Mouse (Mus musculus) left cerebral cortex, postnatal 25 days (tissue): ENCODE measurements at regions not wholly inside any gene's neighbourhood (a gene's known extent, or its start where the extent isn't known, plus 50 kb on each side); places are given as distances from the start of the nearest gene placed in this dataset.
"Not testable (repeated sequence)": the region's sequence is repeated elsewhere in the genome, so short reads cannot be mapped to it uniquely, and the experiment has no call there.

Experiments used
- DNase-seq, 2 experiments: peaks; one replicate each; pipeline ENCODE4 v3.0.0; 2022; ENCODE audit warnings: low spot score in 2 of 2, mixed read lengths in 1 of 2
- intact Hi-C: fragments of 180-260 bp; cut with DNase I; formaldehyde crosslinking; loops from one replicate; pipeline ENCODE4 v1.15.1; 2025

DNA sequence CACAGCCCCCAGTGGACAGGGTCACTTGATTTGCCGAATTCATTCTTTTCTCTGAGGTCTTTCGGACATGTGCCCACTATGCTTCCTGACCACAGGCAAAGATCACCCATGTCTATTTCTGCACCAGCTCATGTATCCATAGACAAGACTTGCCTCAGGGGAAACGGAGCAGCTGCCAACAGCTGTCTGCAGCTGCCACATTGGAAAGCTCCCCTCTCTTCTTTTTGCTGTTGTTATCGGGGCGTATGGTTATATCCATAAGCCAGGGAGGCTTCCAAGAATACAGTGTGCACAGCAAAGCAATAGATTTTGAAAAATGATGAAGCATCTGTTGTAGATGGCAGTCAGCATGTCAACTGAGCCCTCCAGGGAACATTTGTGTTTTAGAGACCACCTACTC, 913.4 kb downstream of the Ets1 start:
- intact Hi-C loops: no loop called here
- no peak for DNase-seq

DNA sequence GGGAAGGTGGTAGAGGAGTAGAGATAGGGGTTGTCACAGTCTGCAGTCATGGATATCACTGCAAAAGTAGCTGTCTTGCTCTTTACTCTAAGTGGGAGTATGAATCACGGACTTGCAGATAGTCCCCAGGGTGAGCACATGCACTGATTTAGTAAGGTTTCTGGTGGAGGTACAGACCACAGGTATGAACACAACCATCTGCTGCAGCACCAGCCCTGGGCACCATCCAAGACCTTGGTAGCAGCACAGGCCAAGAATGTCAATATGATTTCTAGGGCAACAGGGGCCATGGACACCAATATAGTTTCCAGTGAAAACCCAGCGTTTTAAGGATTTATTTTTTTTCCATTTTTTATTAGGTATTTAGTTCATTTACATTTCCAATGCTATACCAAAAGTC, 913.7 kb upstream of the Kirrel3 start:
- DNase-seq: no peak
- intact Hi-C loops: no loop called here

DNA sequence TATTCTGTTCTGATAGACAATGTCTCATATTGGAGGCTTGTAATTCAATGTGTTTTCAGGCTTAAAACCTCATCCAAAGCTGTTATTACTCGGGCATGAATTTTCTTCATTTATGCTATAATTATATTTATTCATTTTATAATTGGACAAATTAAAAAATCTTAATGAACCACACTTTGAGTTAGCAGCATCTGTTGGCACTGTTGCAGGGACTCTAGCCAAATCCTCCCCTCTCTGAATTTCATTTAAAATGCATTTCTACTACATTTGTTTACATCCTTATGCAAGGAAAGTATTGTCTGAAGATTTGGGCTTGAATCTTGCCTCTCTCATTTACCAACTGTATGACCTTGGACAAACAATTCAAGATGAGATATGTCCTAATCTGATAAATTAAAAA, 874.2 kb upstream of the Kirrel3 start:
- no peak for DNase-seq
- intact Hi-C loops: no loop called here

DNA sequence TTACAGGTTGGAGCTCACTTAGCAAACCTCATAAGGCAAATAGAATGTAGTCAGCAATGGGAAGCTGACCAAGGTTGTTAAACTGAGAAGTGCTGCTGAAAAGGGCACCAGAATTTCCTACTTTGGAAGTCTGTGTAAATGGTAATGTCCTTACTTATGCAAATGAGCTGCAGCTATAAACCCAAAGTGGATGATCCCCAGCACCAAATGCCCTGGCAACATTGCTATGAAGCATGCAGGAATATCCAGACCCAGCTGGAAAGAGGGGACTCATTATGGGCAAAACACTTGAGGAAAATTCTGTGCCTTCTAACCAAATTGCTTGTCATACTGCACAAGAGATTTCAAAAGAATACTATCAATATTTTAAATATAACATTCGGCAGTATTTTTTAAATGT, 861.3 kb upstream of the Kirrel3 start:
- intact Hi-C loops: no loop called here

DNA sequence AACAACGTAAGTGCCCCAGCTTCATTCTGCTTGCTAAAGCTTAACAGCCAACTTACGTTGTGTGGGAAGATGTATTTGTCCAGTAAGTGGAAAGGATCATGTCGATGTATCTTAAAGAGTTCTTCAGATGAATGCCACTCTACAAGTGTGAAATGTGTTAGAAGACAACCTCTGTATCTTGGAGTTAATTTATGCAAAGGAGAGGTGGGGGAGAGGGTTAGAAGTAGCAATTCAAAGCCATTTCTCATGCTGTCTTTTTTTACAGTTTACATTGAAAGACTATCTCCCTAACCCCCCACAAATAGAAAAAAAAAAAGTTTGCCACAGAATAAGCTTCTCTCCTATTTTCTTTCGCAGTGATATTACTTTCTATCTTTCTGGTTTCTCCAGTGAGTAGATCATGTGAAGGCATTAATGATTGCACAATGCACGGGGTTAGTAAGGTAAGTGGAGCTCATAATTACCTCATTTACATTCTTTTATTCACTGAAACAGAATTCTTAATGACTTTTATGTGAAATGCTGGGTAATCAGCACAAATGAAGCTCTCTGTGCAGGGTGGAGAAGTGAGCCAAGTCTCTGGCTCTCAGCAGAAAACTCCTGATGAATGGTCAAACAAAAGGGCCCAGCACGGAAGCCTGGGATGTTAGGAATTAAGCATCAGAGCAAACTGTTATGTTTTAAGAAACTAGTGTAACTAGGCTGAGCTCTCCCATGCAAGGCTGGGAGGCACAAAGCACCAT, 855.8 kb upstream of the Kirrel3 start:
- DNase-seq: no peak
- intact Hi-C loops: no loop called here

More for the DNA sequence above, 861.3 kb upstream of the Kirrel3 start:
- DNase-seq: no peak

DNA sequence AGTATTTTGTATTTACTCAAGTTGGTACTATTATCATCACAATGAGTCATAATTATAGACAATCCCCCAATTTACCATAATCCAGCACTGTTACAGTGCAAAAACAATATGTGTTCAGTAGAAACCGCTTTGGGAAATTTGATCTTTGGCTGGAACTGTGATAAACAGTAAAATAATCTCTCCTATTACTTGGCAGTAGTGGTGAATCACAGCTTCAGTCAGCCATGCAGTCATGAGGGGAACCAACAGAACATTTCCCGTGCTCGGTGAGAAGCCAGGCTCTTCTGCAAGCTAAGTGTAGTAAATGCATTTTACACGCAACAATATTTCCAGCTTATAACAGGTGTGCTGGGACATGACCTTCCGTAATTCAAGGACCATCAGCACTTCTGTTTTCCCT, 822.7 kb upstream of the Kirrel3 start:
- intact Hi-C loops: no loop called here
- DNase-seq: no peak

DNA sequence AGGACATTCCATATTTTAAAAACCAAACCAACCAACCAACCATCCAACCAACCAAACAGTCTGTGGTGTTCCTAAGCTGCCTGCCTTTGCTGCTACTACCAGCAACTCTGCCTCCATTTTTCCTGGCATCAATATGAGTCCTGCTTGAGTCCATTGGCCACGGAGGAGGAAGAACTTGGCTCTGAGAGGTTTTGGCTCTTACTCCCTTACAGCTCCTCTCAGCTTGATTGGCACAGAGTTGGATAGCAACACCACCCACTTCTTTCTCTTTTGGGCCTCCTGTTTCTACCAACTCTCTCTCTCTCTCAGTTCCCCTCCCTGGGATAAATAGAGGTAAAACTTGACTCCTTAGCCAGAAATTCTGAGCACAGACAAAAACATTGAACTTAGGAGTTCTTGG, 804.6 kb upstream of the Kirrel3 start:
- peak; percentile 12 to 79 for DNase-seq
- intact Hi-C loops: loop anchor here (2.0 kb wide), 1 partner anchor 146 kb away; no protein-coding TSS in a partner anchor

DNA sequence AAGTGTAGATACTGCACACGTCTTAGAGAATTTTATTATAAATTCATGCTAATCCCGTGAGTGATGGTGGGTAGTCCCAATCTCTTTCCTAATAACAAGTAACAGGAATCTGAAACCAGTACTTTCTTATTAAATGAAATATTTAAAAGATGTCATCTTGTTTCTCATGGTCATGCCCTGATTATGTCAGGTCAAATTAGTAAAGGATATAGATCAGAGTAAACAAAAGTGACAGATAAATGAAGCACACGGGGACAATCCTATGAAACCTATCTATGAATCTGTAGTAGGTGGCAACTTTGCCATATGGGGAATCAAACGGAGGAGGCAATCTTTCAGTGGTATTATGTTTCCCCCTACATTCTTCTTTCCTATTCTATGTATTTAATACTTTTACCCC, 794.0 kb upstream of the Kirrel3 start:
- DNase-seq: no peak
- intact Hi-C loops: no loop called here

DNA sequence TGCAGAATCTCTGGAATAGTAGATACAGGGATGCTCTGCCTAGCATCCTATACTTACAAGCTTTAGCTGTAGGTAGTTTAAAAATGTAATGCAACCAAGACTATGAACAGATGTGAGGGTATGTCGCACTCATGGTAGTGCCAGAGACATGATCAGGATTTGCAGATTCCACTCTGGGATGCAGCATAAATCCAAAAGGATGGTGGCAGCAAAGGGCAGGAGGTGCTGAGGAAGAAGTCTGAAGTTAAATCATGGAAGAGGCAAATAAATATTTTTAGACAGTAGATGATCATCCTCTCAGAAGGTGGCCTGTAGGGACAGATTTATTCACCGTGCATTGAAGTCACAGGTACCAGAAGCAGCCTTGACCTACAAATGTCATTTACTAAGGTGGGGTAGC, 768.1 kb upstream of the Kirrel3 start:
- intact Hi-C loops: no loop called here
- DNase-seq: no peak

DNA sequence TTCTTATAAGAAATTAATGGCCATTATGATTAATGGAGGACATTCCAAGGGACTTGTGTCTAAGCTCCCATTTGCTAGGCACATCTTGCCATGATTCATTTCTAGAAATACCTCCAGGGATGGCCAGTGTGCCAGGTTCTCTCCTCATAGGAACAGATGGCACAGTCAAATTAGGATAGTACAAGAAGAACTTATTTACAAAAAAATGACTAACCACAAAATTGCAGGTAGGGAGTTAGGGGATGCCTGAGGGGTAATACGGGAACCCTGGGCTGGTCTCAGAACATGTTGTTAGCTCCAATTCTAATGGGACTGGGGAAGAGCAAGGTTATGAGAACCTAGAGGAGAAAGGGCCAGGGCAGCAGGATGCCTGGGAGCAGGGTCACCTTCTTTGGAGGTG, 760.9 kb upstream of the Kirrel3 start:
- intact Hi-C loops: no loop called here
- peak in 1 of 2 experiments; percentile 46 for DNase-seq

DNA sequence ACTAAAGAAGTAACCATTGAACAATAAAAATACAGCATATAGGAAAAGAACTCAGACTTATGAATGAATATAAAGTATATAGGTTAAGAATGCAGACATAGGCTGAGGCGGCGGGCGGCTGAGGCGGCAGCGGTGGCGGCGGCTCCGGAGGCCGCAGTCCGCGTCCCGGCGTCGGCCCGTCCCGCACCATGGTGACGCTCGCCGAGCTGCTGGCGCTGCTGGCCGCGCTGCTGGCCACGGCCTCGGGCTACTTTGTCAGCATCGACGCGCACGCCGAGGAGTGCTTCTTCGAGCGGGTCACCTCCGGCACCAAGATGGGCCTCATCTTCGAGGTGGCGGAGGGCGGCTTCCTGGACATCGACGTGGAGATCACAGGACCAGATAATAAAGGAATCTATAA, 757.6 kb upstream of the Kirrel3 start:
- intact Hi-C loops, DNase-seq: not testable (repeated sequence)

DNA sequence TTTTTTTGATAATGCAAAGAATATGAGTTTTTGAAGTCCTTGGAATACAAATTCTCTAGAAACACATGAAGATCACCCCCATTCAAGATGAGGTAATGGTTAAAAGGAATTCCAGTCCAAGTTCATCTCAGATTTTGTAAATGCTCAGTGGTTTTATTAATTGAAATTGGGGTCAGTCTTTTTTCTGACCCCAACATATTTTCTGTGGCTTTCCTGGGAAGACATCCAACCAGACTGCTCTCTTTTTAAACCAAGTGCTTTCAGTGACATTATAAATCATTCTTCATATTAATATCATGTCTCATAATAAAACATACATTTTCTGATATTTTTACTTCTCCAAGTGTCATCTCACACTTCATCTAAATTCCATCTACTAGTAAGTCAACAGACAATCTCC, 725.0 kb upstream of the Kirrel3 start:
- intact Hi-C loops: no loop called here
- no peak for DNase-seq

DNA sequence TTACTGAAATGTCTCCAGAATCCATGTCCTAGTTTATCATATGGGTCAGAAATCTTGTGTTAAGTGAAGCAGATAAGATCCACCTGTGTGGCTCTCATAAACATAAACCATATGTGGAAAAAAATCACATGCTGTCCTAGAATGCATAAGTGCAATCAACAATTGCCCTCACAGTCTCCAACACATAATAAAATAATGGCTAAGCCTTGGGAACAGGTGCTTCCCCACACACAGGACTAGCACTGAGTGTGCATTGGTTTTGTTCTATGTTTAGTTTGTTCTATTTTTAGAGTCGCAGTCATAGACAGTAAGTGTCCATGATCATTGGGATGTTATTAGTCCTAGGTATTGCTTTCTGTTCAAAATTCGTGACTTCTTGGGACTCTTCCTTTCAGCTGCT, 719.5 kb upstream of the Kirrel3 start:
- intact Hi-C loops: no loop called here
- no peak for DNase-seq

DNA sequence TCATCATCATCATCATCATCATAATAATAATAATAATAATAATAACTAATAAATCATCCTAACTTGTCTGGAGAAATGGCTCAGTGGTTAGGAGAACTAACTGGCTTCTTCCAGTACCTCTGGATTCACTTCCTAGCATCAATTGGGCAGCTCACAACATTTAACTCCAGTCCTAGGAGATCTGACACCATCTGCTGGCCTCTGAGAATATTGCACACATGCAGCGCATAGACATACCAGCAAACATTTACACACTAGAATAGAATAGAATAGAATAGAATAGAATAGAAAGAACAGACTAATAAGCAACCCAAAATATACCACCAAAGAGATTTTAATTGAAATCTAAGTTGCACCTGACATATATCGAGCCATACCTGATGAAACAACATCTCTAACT, 715.9 kb upstream of the Kirrel3 start:
- DNase-seq: no peak
- intact Hi-C loops: no loop called here

DNA sequence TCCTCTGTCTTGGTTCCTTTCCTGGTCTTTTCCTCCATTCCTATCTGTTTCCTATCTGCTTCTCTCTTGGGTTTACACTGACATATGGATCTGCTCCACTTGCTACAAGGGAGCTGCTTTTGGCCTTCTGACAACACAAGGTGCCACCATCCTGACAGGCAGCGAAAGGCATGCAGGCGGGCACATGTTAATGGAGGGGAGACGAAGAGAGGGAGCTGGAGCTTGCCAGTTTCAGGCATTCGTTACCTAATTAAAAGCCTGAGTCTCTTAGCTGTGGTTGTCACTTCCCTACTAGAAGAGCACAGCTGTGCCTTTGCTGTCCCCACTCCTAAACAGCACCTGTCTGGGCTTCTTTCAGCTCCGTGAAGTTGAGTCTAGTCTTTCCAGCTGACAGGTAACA, 711.5 kb upstream of the Kirrel3 start:
- DNase-seq: no peak

DNA sequence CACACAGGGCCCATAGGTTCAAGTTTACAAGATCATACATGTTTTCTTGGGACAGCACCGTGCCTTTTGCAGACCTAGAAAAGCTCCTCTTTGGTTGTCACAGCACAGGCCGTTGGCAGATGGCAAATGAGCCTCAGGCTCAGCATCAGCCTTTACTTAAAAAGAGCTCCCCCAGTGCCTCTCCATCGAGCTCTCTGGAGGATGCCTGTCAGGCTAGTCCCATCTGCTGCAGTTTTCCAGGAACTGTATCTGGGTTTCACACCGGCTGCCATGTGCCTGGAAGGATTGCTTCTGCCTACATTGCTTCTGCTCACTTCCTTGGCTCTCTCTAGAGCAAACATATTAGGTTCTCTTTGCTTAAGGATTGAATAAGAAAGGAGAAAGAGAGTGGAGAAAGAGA, 695.1 kb upstream of the Kirrel3 start:
- intact Hi-C loops: no loop called here
- peak; percentile 25 to 92 for DNase-seq

More for the DNA sequence above, 711.5 kb upstream of the Kirrel3 start:
- intact Hi-C loops: no loop called here

DNA sequence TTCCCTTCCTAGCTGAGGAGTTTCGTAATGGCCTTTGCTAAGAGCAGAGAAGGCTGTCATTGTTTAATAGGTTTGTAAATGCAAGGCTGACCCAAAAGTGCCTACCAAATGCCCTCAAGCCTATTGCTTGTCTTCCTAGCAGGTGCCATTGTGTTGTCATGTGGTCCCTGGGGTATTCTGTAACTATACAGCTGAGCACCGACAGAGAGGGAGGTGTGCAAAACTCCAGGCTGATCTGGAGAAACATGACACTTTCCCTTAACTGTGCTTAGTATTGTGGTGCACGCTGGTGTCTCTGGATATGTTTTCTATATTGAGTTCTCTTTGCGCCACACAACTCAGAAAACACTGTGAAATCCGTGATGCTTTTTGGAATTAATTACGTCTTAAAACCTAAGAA, 685.4 kb upstream of the Kirrel3 start:
- intact Hi-C loops: no loop called here
- no peak for DNase-seq

DNA sequence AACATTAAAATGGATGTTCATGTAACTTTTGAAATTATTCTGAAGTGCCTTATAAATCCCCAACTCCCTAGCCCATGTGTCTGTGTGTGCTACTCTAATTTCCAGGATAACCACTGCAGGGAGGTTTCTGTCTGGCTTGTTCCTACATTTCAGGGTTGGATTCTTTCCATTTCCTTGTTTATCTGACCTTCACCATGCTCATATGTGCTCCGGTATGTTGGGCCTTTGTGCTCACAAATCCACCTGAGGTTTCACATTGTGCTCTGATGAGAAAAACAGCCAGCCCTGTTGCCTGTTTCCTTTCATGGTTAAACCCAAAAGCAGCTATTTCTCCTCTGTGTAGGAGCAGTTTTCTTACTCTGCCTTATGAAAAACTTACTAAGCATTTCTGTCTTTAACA, 684.9 kb upstream of the Kirrel3 start:
- intact Hi-C loops: no loop called here

DNA sequence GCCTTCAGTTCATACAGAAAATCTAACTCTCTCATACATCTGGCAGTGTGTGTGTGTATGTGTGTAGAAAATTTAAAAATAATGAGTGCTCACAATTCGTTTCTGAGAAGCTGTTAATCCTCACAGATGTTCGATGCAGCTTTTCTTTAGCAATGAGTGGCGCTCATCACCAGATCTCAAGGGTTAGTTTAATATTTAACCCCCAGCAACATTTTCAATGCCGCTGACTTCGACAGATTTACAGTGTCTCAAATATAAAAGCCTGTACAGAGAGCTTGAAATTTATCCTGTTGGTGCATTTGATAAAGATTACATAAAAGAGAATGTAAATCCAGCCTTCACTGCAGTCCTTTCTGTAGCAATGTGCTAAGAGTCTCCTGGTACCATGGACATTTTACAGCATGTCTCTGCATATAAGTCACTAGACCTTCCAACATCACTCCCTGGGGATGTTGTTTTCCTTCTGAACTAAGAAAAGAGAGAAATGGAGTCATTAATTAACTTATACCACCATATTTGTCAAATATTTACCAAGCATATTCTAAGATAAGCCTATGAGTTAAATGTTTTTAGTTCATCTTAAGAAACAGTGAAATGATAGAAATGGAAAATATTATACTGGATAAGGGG, 670.8 kb upstream of the Kirrel3 start:
- no peak for DNase-seq
- intact Hi-C loops: no loop called here

More for the DNA sequence above, 684.9 kb upstream of the Kirrel3 start:
- DNase-seq: no peak

DNA sequence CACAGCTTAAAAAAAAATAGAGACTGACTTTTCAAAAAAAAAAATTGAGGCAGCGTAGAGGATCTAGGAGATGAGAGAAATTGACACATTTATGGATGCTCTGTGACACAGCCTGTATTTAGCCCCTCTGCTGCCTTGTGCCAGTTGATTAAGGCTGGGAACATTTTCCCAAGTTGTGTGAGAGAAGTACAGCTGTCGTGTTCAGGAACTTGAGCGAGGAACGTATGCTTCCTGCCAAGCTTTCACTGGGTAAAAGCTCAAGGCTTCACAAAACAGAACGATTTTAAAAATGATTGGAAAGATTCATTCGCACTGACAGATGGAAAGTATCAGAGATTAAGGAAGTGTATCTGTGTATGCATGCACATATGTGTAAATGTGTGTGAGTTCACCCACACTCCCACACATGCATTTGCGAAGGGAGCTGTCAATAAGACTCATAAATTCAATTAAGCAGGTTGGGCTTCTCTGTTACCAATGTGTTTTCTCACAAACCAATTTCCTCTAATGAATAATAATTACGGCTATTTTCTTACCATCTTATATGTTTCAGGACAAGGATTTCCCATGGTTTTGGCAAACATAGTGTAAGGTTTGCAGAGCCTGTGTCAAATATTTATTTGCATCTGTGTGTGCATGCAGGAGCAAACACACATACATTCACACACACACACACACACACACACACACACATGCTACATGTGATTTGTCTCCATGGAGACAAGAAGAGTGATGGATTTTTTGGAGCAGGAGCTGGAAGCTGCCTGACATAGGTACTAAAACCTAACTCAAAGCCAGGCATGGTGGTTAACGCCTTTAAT, 662.9 kb upstream of the Kirrel3 start:
- intact Hi-C loops: loop anchor here (10.0 kb wide), 3 partner anchors 538 to 662 kb away; partner anchors contain the start of gene Kirrel3
- DNase-seq: peak; percentile 26 to 77
